Mouse (Mus musculus): ENCODE data around the gene Bcar3.

Bcar3 gene

GRCm38 (mm10) chr3:122418564-122419274 is 124.8 kb downstream of the Bcar3 start:
- DNase-seq (ENCODE audit: low read depth, low spot score) = peak; percentile 5

GRCm38 (mm10) chr3:122419610-122420409 is 125.9 kb downstream of the Bcar3 start:
- peak; percentile 40 for DNase-seq (ENCODE audit: low read depth, low spot score)

- DNase-seq (ENCODE audit: low read depth, low spot score) = no peak
Observed at GRCm38 (mm10) chr3:122420410-122420774, 126.5 kb downstream of the Bcar3 start.

- DNase-seq (ENCODE audit: low read depth, low spot score) = no peak
Observed at GRCm38 (mm10) chr3:122421042-122421702, 127.2 kb downstream of the Bcar3 start.

- no peak for DNase-seq (ENCODE audit: low read depth, low spot score)
Observed at GRCm38 (mm10) chr3:122421802-122422201, 127.9 kb downstream of the Bcar3 start.

GRCm38 (mm10) chr3:122422276-122422675 is 128.3 kb downstream of the Bcar3 start:
- no peak for DNase-seq (ENCODE audit: low read depth, low spot score)

GRCm38 (mm10) chr3:122423643-122424042 is 129.7 kb downstream of the Bcar3 start:
- DNase-seq (ENCODE audit: low read depth, low spot score) = no peak

- DNase-seq (ENCODE audit: low read depth, low spot score) = no peak
Observed at GRCm38 (mm10) chr3:122428325-122428821, 134.4 kb downstream of the Bcar3 start.

GRCm38 (mm10) chr3:122430780-122431497 is 137.0 kb downstream of the Bcar3 start:
- DNase-seq (ENCODE audit: low read depth, low spot score) = no peak

- no peak for DNase-seq (ENCODE audit: low read depth, low spot score)
Observed at GRCm38 (mm10) chr3:122432811-122433406, 139.0 kb downstream of the Bcar3 start.

GRCm38 (mm10) chr3:122433975-122434626 is 140.2 kb downstream of the Bcar3 start:
- DNase-seq (ENCODE audit: low read depth, low spot score) = no peak

- DNase-seq (ENCODE audit: low read depth, low spot score) = no peak
Observed at GRCm38 (mm10) chr3:122434983-122435935, 141.3 kb downstream of the Bcar3 start.

- no peak for DNase-seq (ENCODE audit: low read depth, low spot score)
Observed at GRCm38 (mm10) chr3:122438143-122438825, 144.3 kb downstream of the Bcar3 start.

GRCm38 (mm10) chr3:122445696-122446095 is 151.8 kb downstream of the Bcar3 start:
- no peak for DNase-seq (ENCODE audit: low read depth, low spot score)

GRCm38 (mm10) chr3:122446678-122447077 is 152.7 kb downstream of the Bcar3 start:
- no peak for DNase-seq (ENCODE audit: low read depth, low spot score)

- no peak for DNase-seq (ENCODE audit: low read depth, low spot score)
Observed at GRCm38 (mm10) chr3:122448196-122448595, 154.3 kb downstream of the Bcar3 start.

GRCm38 (mm10) chr3:122450041-122450440 is 156.1 kb downstream of the Bcar3 start:
- no peak for DNase-seq (ENCODE audit: low read depth, low spot score)

- no peak for DNase-seq (ENCODE audit: low read depth, low spot score)
Observed at GRCm38 (mm10) chr3:122453875-122454274, 159.9 kb downstream of the Bcar3 start.

- no peak for DNase-seq (ENCODE audit: low read depth, low spot score)
Observed at GRCm38 (mm10) chr3:122456156-122456555, 162.2 kb downstream of the Bcar3 start.

Measured in CD4-positive, CD25-positive, alpha-beta regulatory T cell, adult 2 months (primary cell).